Mouse (Mus musculus) hindbrain, embryonic 13.5 days (tissue): ENCODE data around the gene Pfkm. TPM values are rescaled to one million over a fixed set of nuclear protein-coding genes. Genes with fewer than 3 reads are reported as not detected.

Experiments
- polyA plus RNA-seq: library from polyadenylated mRNA; unstranded; fragments of >200 nt; fragmentation: Nextera tagmentation; extraction: Ambion mirVana; gene quantifications from 2 replicates; pipeline ENCODE4 v1.2.1, GENCODE M21; 2015

The Pfkm gene
- polyA plus RNA-seq, 1 experiment from 2014 or later = 70.2 TPM

Other genes with a start within 250 kb of the Pfkm start
- 27.9 and 28.1 TPM in 2 replicates for gene Hdac7, start 248.1 kb upstream of the Pfkm start, polyA plus RNA-seq
- 0.04 and 0.06 TPM in 2 replicates for gene Vdr, start 182.0 kb upstream of the Pfkm start, polyA plus RNA-seq
- 53.6 and 58.3 TPM in 2 replicates for gene Tmem106c, start 128.4 kb upstream of the Pfkm start, polyA plus RNA-seq
- gene Col2a1, start 87.9 kb upstream of the Pfkm start, polyA plus RNA-seq = 53.5 and 69.4 TPM in 2 replicates
- gene Senp1, start 1.2 kb downstream of the Pfkm start, polyA plus RNA-seq = 23.3 and 24.7 TPM in 2 replicates
- 52.9 and 59.4 TPM in 2 replicates for gene Asb8, start 73.0 kb downstream of the Pfkm start, polyA plus RNA-seq
- gene Ccdc184, start 74.6 kb downstream of the Pfkm start, polyA plus RNA-seq = 55.6 and 59.6 TPM in 2 replicates
- not detected in 2 replicates for gene Olfr288, start 103.0 kb downstream of the Pfkm start, polyA plus RNA-seq
- gene Gm44579, start 128.4 kb downstream of the Pfkm start, polyA plus RNA-seq = not detected in 2 replicates
- not detected in 2 replicates for gene Olfr287, start 128.5 kb downstream of the Pfkm start, polyA plus RNA-seq
- not detected in 2 replicates for gene Olfr286, start 141.9 kb downstream of the Pfkm start, polyA plus RNA-seq
- not detected in 2 replicates for gene H1fnt, start 164.7 kb downstream of the Pfkm start, polyA plus RNA-seq
- 5.9 and 7.3 TPM in 2 replicates for gene Zfp641, start 203.6 kb downstream of the Pfkm start, polyA plus RNA-seq
- gene Olfr285, start 224.8 kb downstream of the Pfkm start, polyA plus RNA-seq = not detected in 2 replicates
- not detected in 2 replicates for gene Olfr284, start 248.4 kb downstream of the Pfkm start, polyA plus RNA-seq